In the genomic region with DNA sequence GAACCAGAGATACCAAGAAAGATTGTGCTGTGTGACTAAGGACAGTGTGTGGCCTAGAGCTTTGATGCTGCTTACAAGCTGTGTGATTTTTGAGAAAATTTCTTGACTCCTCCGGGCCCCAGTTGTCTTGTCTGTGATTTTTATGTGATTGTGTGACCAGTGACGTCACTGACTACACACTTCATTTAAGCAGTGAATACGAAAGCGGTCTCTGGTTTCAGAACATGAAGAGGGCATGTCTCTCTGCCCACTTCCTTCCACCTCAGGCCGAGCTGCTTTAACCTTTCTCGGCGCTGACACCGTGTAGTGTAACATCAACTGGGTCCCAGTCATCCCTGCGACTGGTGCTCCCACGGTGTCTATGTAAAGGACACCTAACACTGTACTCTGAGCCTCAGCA, we compare ENCODE assay signal across 20 mouse cellular contexts. TPM values are rescaled to one million over a fixed set of nuclear protein-coding genes. Genes with fewer than 3 reads are reported as not detected.
DNase-seq lines count a peak whose midpoint lies in the region; ATAC-seq lines count a peak whose summit lies in the region.
"Had no signal": no experiment of that assay in that cellular context is flagged by ENCODE, and none has a peak within 500 bp of the region (broad histone marks: within the 10 kb centered on the region; RNA-seq: fewer than 3 reads in every experiment).

No protein-coding gene starts in this region.

- ATAC-seq in activated CD4-positive, CD25-positive, alpha-beta regulatory T cell, adult 4 months: peak; percentile 94
- ATAC-seq in inflammation-experienced regulatory T-cells, adult 6 months: peak; percentile 79
- ATAC-seq: forebrain, embryonic 13.5 days; hindbrain, postnatal 0 days; intestine, postnatal 0 days; midbrain, embryonic 15.5 days had no signal

- intact Hi-C loops in gastrocnemius, postnatal 36 days (cut with DNase I): no loop called here

- DNase-seq in CD4-positive, CD25-positive, alpha-beta regulatory T cell, adult 2 months (ENCODE audit: low read depth, low spot score): peak; percentile 63
- peak; percentile 62 to 82 for DNase-seq in natural killer cell, adult 2 months (ENCODE audit: low spot score in 2 of 2)
- no peak for DNase-seq in yolk sac, embryonic 10.5 days (ENCODE audit: low spot score)
- DNase-seq in gastrocnemius, postnatal 36 days: no peak
- no peak for DNase-seq in MN1 (ENCODE audit: low spot score)
- DNase-seq: adrenal gland, adult 8-10 months; B cell, adult 2 months; cerebellum, adult 9-11 months; kidney, adult 9 months; kidney, postnatal 14 days; layer of hippocampus, adult 9-11 months; liver; lung, adult 2 months; lung, postnatal 10 days had no signal

RNA-seq across cellular contexts. Expression of gene Nfil3, which starts 17.7 kb away (rescaled TPM):
- 1 to 10 TPM; 3.7 to 4.2 TPM for polyA plus RNA-seq in activated CD4-positive, CD25-positive, alpha-beta regulatory T cell, adult 4 months (2017; shearing (Covaris generic))
- 1 to 10 TPM; 2.7 to 4.1 (median 3.8) TPM for polyA plus RNA-seq in inflammation-experienced regulatory T-cells, adult 6 months (2017; shearing (Covaris generic))
- 10 to 100 TPM; 20.0 to 60.9 TPM for total RNA-seq in gastrocnemius, postnatal 36 days (2021)

Comparison
In these comparisons a context has a peak if more than half of its experiments do, and no peak if none do; other contexts are left out.
1. DNase-seq: peak in CD4-positive, CD25-positive, alpha-beta regulatory T cell, adult 2 months (single experiment) and natural killer cell, adult 2 months (2 of 2); none in yolk sac, embryonic 10.5 days (single experiment), gastrocnemius, postnatal 36 days (0 of 2) and MN1 (single experiment).